Mouse (Mus musculus): ENCODE measurements around the gene Pip5kl1. TPM values are rescaled to one million over a fixed set of nuclear protein-coding genes. Genes with fewer than 3 reads are reported as not detected.
A peak's percentile ranks its signal among the peaks of the same experiment; 100 is the strongest.

Pip5kl1 gene
- polyA plus RNA-seq, 1 experiment from 2014 or later: 1.1 TPM

DNA sequence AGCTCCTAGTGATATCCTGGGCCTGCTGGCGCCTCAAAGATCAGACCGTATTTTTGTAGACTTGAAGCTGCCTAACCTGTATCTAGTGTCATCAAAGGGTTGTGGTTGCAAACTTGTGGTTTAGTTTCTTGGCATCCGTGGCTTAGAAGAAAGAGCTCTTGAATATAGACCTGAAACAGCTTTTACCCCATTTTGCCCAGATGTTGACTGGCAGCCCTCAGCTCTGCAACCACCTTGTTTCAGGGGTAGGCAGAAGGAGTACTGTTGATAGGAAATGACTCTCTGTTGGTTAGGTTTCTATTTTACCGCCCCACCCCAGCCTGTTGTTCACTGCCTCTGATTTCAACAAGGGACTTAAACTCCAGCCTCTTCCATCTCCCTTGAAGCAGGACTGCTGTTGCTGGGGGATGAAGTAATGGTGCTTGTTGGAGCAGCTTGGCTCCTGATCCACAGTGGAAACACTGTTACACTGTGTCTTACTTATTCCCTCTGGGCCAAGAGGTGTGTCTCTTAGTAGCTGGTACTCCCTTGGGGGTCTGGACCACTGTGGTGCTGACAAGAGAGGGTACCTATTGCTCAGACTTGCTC, 32.5 kb upstream of the Pip5kl1 start:
- no peak overlapping the region for H3K4me3 ChIP-seq (ENCODE audit: low read depth, low read length)
- H3K4me2 ChIP-seq (ENCODE audit: low read depth, low read length): no peak overlapping the region
- H3K36me3 ChIP-seq (ENCODE audit: control insufficient read depth, insufficient read depth, low read length): no peaks in the 10 kb centered on the region
- H3K9ac ChIP-seq (ENCODE audit: low read depth, low read length): no peak overlapping the region
- peaks cover 43% of the 10 kb centered on the region for H3K4me1 ChIP-seq (ENCODE audit: control insufficient read depth, insufficient read depth, low read length)
- H3K9me3 ChIP-seq (ENCODE audit: control insufficient read depth, low read length): no peaks in the 10 kb centered on the region
- DNase-seq (ENCODE audit: low spot score): no peak
- no peaks in the 10 kb centered on the region for H3K27me3 ChIP-seq (replicated peaks; ENCODE audit: control insufficient read depth, insufficient read depth, low read length)
- WGBS: 73% methylated on average over 4 of the region's 4 CpGs
- no peak for ATAC-seq (ENCODE audit: low read depth)
- no peak overlapping the region for H3K27ac ChIP-seq (replicated peaks; ENCODE audit: low read depth, low read length)

DNA sequence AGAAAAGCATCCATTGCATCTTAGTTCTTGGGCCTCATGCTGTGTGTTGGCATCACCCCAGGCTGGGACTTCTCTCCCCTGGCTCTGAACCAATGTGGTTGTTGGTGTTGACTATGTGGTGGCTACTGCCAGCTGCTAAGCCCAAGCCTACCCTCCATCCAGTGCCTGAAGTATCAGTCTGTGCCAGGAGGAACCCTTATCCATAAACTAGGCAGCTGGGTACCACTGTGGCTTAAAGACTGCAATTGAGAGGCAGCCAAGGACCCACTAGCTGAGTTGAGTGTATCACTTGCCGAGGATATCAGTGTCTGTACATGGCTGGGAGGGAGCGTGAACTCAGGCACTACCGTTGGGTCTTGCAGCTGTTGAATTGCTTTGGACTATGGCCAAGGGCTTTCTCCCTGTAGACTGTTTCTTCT, 31.6 kb upstream of the Pip5kl1 start:
- Histone ChIP-seq H3K4me2 (ENCODE audit: low read depth, low read length) (no peak overlapping the region), H3K36me3 (ENCODE audit: control insufficient read depth, insufficient read depth, low read length) (no peaks in the 10 kb centered on the region), H3K27me3 (replicated peaks; ENCODE audit: control insufficient read depth, insufficient read depth, low read length) (no peaks in the 10 kb centered on the region), H3K4me1 (ENCODE audit: control insufficient read depth, insufficient read depth, low read length) (peaks cover 33% of the 10 kb centered on the region), H3K9ac (ENCODE audit: low read depth, low read length) (no peak overlapping the region), H3K4me3 (ENCODE audit: low read depth, low read length) (no peak overlapping the region), H3K9me3 (ENCODE audit: control insufficient read depth, low read length) (no peaks in the 10 kb centered on the region), H3K27ac (replicated peaks; ENCODE audit: low read depth, low read length) (no peak overlapping the region)
- 74% methylated on average over 3 of the region's 3 CpGs for WGBS
- ATAC-seq (ENCODE audit: low read depth) (no peak), DNase-seq (ENCODE audit: low spot score) (no peak)

DNA sequence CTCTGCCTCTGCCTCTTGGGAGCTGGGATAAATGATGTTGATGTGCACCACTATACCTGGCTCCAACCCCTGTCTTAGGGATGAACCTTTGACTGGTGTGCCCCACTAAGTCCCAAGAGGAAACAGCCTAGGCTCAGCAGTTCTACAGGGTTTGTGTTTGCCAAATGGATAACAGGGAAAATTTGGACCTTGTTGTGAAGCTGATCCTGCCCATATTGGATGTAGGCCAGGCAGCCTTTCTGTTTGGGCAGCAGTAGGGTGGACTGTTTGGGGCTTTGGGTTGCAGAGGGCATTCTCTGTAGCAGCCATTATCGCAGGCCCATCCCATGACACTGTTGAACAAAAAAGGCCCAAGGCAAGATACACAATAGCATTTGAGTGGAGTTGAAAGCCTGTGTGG, 27.6 kb upstream of the Pip5kl1 start:
- Histone ChIP-seq H3K27me3 (replicated peaks; ENCODE audit: control insufficient read depth, insufficient read depth, low read length) (no peaks in the 10 kb centered on the region), H3K9me3 (ENCODE audit: control insufficient read depth, low read length) (no peaks in the 10 kb centered on the region), H3K4me3 (ENCODE audit: low read depth, low read length) (no peak overlapping the region), H3K4me2 (ENCODE audit: low read depth, low read length) (no peak overlapping the region), H3K36me3 (ENCODE audit: control insufficient read depth, insufficient read depth, low read length) (no peaks in the 10 kb centered on the region), H3K4me1 (ENCODE audit: control insufficient read depth, insufficient read depth, low read length) (peaks cover 40% of the 10 kb centered on the region), H3K27ac (replicated peaks; ENCODE audit: low read depth, low read length) (no peak overlapping the region), H3K9ac (ENCODE audit: low read depth, low read length) (no peak overlapping the region)
- WGBS: 100% methylated on average over 1 of the region's 1 CpGs
- no peak for ATAC-seq (ENCODE audit: low read depth)
- DNase-seq (ENCODE audit: low spot score): no peak

GRCm38 (mm10) chr2:32547380-32547779, 27.2 kb upstream of the Pip5kl1 start:
- Histone ChIP-seq H3K27ac (replicated peaks; ENCODE audit: low read depth, low read length) (no peak overlapping the region), H3K9me3 (ENCODE audit: control insufficient read depth, low read length) (no peaks in the 10 kb centered on the region), H3K27me3 (replicated peaks; ENCODE audit: control insufficient read depth, insufficient read depth, low read length) (no peaks in the 10 kb centered on the region), H3K4me2 (ENCODE audit: low read depth, low read length) (no peak overlapping the region), H3K9ac (ENCODE audit: low read depth, low read length) (no peak overlapping the region), H3K4me3 (ENCODE audit: low read depth, low read length) (no peak overlapping the region), H3K4me1 (ENCODE audit: control insufficient read depth, insufficient read depth, low read length) (peaks cover 36% of the 10 kb centered on the region), H3K36me3 (ENCODE audit: control insufficient read depth, insufficient read depth, low read length) (no peaks in the 10 kb centered on the region)
- ATAC-seq (ENCODE audit: low read depth) (no peak), DNase-seq (ENCODE audit: low spot score) (no peak)
- WGBS: 73% methylated on average over 5 of the region's 5 CpGs

GRCm38 (mm10) chr2:32547964-32548739, 26.4 kb upstream of the Pip5kl1 start:
- Histone ChIP-seq H3K4me3 (ENCODE audit: low read depth, low read length) (no peak overlapping the region), H3K9me3 (ENCODE audit: control insufficient read depth, low read length) (no peaks in the 10 kb centered on the region), H3K27me3 (replicated peaks; ENCODE audit: control insufficient read depth, insufficient read depth, low read length) (no peaks in the 10 kb centered on the region), H3K9ac (ENCODE audit: low read depth, low read length) (no peak overlapping the region), H3K36me3 (ENCODE audit: control insufficient read depth, insufficient read depth, low read length) (no peaks in the 10 kb centered on the region), H3K27ac (replicated peaks; ENCODE audit: low read depth, low read length) (0 out of 2 replicates have a peak overlapping the region, but pooled peaks have one; percentile 39), H3K4me1 (ENCODE audit: control insufficient read depth, insufficient read depth, low read length) (peaks cover 31% of the 10 kb centered on the region), H3K4me2 (ENCODE audit: low read depth, low read length) (no peak overlapping the region)
- no peak for DNase-seq (ENCODE audit: low spot score)
- ATAC-seq (ENCODE audit: low read depth): no peak
- WGBS: 84% methylated on average over 7 of the region's 7 CpGs

DNA sequence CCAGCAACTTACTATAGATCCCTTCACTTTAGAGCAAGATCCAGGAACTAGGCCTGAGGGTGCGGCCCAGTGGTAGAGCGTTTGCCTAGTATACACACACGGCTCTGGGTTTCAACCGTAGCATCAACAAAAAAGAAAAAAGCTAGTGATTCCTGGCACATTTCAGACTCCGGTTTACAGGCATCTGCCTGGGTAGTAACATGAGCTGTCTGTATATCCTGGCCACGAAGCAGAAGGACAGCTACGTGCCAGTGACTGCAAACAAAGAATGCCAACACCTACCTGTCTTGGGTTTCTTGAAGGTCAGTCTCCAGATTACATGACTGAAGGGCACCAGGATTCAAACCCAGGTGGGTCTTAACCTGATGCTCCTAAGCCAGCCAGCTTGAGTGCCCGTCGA, 25.4 kb upstream of the Pip5kl1 start:
- ATAC-seq (ENCODE audit: low read depth): peak; percentile 28; the same call in 1 of the 2 replicates
- Histone ChIP-seq H3K4me3 (ENCODE audit: low read depth, low read length) (no peak overlapping the region), H3K4me2 (ENCODE audit: low read depth, low read length) (peak overlapping the region; percentile 21; the same call in 1 of the 2 replicates), H3K36me3 (ENCODE audit: control insufficient read depth, insufficient read depth, low read length) (no peaks in the 10 kb centered on the region), H3K4me1 (ENCODE audit: control insufficient read depth, insufficient read depth, low read length) (peaks cover 31% of the 10 kb centered on the region), H3K27me3 (replicated peaks; ENCODE audit: control insufficient read depth, insufficient read depth, low read length) (no peaks in the 10 kb centered on the region), H3K9ac (ENCODE audit: low read depth, low read length) (0 out of 2 replicates have a peak overlapping the region, but pooled peaks have one; percentile 37), H3K9me3 (ENCODE audit: control insufficient read depth, low read length) (no peaks in the 10 kb centered on the region), H3K27ac (replicated peaks; ENCODE audit: low read depth, low read length) (peak overlapping the region; percentile 92)
- 47% methylated on average over 9 of the region's 9 CpGs for WGBS
- DNase-seq (ENCODE audit: low spot score): peak; percentile 63

- peak overlapping the region; percentile 92 for H3K27ac ChIP-seq (replicated peaks; ENCODE audit: low read depth, low read length)
- no peaks in the 10 kb centered on the region for H3K27me3 ChIP-seq (replicated peaks; ENCODE audit: control insufficient read depth, insufficient read depth, low read length)
- no peaks in the 10 kb centered on the region for H3K9me3 ChIP-seq (ENCODE audit: control insufficient read depth, low read length)
- H3K36me3 ChIP-seq (ENCODE audit: control insufficient read depth, insufficient read depth, low read length): no peaks in the 10 kb centered on the region
- peak; percentile 88 for DNase-seq (ENCODE audit: low spot score)
- peaks cover 31% of the 10 kb centered on the region for H3K4me1 ChIP-seq (ENCODE audit: control insufficient read depth, insufficient read depth, low read length)
- 19% methylated on average over 6 of the region's 6 CpGs for WGBS
- H3K9ac ChIP-seq (ENCODE audit: low read depth, low read length): 0 out of 2 replicates have a peak overlapping the region, but pooled peaks have one; percentile 37
- ATAC-seq (ENCODE audit: low read depth): peak; percentile 90
- peak overlapping the region; percentile 21; the same call in 1 of the 2 replicates for H3K4me2 ChIP-seq (ENCODE audit: low read depth, low read length)
- no peak overlapping the region for H3K4me3 ChIP-seq (ENCODE audit: low read depth, low read length)
Observed at GRCm38 (mm10) chr2:32549764-32550163, 24.8 kb upstream of the Pip5kl1 start.

- peaks cover 44% of the 10 kb centered on the region for H3K4me1 ChIP-seq (ENCODE audit: control insufficient read depth, insufficient read depth, low read length)
- DNase-seq (ENCODE audit: low spot score): no peak
Observed at GRCm38 (mm10) chr2:32551236-32551635, 23.4 kb upstream of the Pip5kl1 start.

More at GRCm38 (mm10) chr2:32551236-32551635, 23.4 kb upstream of the Pip5kl1 start:
- no peak for ATAC-seq (ENCODE audit: low read depth)
- Histone ChIP-seq H3K27me3 (replicated peaks; ENCODE audit: control insufficient read depth, insufficient read depth, low read length) (no peaks in the 10 kb centered on the region), H3K9ac (ENCODE audit: low read depth, low read length) (no peak overlapping the region), H3K4me3 (ENCODE audit: low read depth, low read length) (no peak overlapping the region), H3K4me2 (ENCODE audit: low read depth, low read length) (no peak overlapping the region), H3K36me3 (ENCODE audit: control insufficient read depth, insufficient read depth, low read length) (no peaks in the 10 kb centered on the region), H3K27ac (replicated peaks; ENCODE audit: low read depth, low read length) (no peak overlapping the region), H3K9me3 (ENCODE audit: control insufficient read depth, low read length) (no peaks in the 10 kb centered on the region)
- 76% methylated on average over 5 of the region's 5 CpGs for WGBS

Measured in embryonic facial prominence, embryonic 14.5 days (tissue).